Mouse (Mus musculus) heart, postnatal 0 days (tissue): ENCODE measurements around the gene Tmem274.

ENCODE experiments used
- CTCF ChIP-seq: IDR thresholded peaks from 2 replicates; pipeline ENCODE4 v1.5.1; 2016; ENCODE audit warnings: antibody characterized with exemption, control low read depth, low read depth
- EP300 ChIP-seq: IDR thresholded peaks from 2 replicates; pipeline ENCODE4 v1.6.1; 2016; ENCODE audit warnings: antibody characterized with exemption, low read depth

DNA sequence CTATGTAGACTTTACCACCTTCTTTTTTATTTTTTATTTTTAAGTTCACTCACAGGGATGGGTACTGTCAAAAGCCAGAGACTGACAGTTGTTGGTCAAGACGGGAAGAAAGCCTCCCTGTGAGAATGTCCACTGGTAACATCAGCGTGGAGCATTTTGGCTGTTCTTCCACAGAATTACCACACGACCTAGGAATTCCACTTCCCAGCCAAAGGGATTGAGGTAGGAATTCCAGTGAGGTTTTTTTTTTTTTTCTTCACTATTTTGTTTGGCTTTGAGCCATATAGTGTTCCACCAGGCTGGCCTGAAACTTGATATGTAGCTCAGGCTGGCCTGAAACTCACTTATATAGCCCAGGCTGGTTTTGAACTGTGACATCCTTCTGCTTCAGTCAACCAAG is 34.7 kb upstream of the Tmem274 start:
- TF ChIP-seq EP300, result no peak
- no peak for TF ChIP-seq CTCF
